Mouse (Mus musculus): ENCODE measurements at regions not wholly inside any gene's neighbourhood (a gene's known extent, or its start where the extent isn't known, plus 50 kb on each side); places are given as distances from the start of the nearest gene placed in this dataset.

DNA sequence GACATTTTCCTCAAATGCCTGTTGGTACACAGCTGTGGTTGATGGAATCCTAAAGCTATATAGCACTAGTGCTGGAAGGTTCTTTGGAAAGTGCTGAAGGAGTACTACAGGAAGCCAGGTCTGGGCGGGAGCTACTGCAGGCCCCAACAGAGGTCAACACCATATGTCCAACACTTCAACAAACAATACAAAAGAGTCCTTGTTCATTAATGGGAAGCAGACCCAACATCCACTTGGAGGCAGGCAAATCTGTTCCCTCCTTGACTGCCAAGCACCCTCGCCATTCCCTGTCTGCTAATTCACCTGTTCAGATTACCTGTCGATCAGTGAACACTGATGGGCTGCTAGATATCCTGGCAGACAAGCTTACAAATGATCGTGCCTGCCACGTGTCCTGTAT is 148.4 kb upstream of the Kbtbd8 start:
- H3K9me3 ChIP-seq (ENCODE audit: control insufficient read depth, low read length) = no peaks in the 10 kb centered on the region
- H3K4me1 ChIP-seq (ENCODE audit: control insufficient read depth, insufficient read depth, low read length) = no peaks in the 10 kb centered on the region
- WGBS = 81% methylated on average over 5 of the region's 5 CpGs
- no peaks in the 10 kb centered on the region for H3K36me3 ChIP-seq (ENCODE audit: control insufficient read depth, insufficient read depth, low read length)
- H3K27me3 ChIP-seq (ENCODE audit: control insufficient read depth, insufficient read depth, low read length) = no peaks in the 10 kb centered on the region
- ATAC-seq (ENCODE audit: low read depth) = no peak
- H3K4me2 ChIP-seq (ENCODE audit: low read depth, low read length) = no peak overlapping the region
- H3K9ac ChIP-seq (replicated peaks; ENCODE audit: low read depth, low read length) = no peak overlapping the region
- H3K4me3 ChIP-seq (ENCODE audit: low read depth, low read length) = no peak overlapping the region
- H3K27ac ChIP-seq (ENCODE audit: low read depth, low read length) = no peak overlapping the region

DNA sequence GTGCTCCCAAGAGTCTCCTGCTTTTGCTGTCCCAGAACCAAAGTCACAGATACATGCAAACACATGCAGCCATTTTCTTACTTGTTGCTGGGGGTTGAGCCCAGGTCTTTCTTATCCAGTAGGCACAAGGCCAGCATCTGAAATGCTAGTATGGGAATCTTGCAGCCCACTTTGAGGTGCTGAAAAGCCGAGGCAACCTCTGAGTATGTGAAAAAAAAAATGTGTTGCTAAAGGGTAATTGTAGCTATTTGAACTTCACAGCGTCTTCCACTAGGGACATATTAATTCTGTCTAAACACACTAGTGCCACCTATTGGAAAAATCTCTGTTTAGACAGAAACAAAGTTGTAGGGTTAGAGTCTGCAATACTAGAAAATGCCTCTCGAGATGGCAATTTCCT is 150.1 kb upstream of the Kbtbd8 start:
- 7% methylated on average over 3 of the region's 3 CpGs for WGBS
- H3K4me2 ChIP-seq (ENCODE audit: low read depth, low read length) = no peak overlapping the region
- H3K36me3 ChIP-seq (ENCODE audit: control insufficient read depth, insufficient read depth, low read length) = no peaks in the 10 kb centered on the region
- H3K4me3 ChIP-seq (ENCODE audit: low read depth, low read length) = no peak overlapping the region
- H3K4me1 ChIP-seq (ENCODE audit: control insufficient read depth, insufficient read depth, low read length) = no peaks in the 10 kb centered on the region
- H3K27ac ChIP-seq (ENCODE audit: low read depth, low read length) = no peak overlapping the region
- no peaks in the 10 kb centered on the region for H3K9me3 ChIP-seq (ENCODE audit: control insufficient read depth, low read length)
- H3K9ac ChIP-seq (replicated peaks; ENCODE audit: low read depth, low read length) = no peak overlapping the region
- no peaks in the 10 kb centered on the region for H3K27me3 ChIP-seq (ENCODE audit: control insufficient read depth, insufficient read depth, low read length)
- no peak for ATAC-seq (ENCODE audit: low read depth)

DNA sequence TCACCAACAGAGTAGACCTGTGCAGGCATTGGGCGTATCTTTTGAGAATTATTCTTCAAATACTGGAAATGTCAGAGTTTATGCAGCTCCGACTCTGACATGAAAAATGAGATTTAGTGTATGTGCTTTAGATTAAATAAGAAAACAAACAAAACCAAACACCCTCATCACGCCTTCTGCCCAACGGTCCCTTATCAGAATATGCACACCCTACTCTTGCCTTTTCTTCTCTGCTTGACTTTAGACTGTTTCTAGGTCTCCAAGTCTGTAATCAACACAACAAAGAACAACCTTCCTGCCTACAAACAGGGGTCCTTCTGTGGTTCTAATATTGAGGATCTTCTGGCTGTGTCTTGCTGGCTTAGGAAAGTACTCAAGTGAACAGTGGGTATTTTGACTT is 153.8 kb upstream of the Kbtbd8 start:
- no peak overlapping the region for H3K9ac ChIP-seq (replicated peaks; ENCODE audit: low read depth, low read length)
- H3K4me1 ChIP-seq (ENCODE audit: control insufficient read depth, insufficient read depth, low read length) = no peaks in the 10 kb centered on the region
- H3K9me3 ChIP-seq (ENCODE audit: control insufficient read depth, low read length) = no peaks in the 10 kb centered on the region
- WGBS = 91% methylated on average over 4 of the region's 4 CpGs
- no peak overlapping the region for H3K4me2 ChIP-seq (ENCODE audit: low read depth, low read length)
- H3K27ac ChIP-seq (ENCODE audit: low read depth, low read length) = no peak overlapping the region
- no peak for ATAC-seq (ENCODE audit: low read depth)
- H3K27me3 ChIP-seq (ENCODE audit: control insufficient read depth, insufficient read depth, low read length) = no peaks in the 10 kb centered on the region
- H3K4me3 ChIP-seq (ENCODE audit: low read depth, low read length) = no peak overlapping the region
- H3K36me3 ChIP-seq (ENCODE audit: control insufficient read depth, insufficient read depth, low read length) = no peaks in the 10 kb centered on the region

DNA sequence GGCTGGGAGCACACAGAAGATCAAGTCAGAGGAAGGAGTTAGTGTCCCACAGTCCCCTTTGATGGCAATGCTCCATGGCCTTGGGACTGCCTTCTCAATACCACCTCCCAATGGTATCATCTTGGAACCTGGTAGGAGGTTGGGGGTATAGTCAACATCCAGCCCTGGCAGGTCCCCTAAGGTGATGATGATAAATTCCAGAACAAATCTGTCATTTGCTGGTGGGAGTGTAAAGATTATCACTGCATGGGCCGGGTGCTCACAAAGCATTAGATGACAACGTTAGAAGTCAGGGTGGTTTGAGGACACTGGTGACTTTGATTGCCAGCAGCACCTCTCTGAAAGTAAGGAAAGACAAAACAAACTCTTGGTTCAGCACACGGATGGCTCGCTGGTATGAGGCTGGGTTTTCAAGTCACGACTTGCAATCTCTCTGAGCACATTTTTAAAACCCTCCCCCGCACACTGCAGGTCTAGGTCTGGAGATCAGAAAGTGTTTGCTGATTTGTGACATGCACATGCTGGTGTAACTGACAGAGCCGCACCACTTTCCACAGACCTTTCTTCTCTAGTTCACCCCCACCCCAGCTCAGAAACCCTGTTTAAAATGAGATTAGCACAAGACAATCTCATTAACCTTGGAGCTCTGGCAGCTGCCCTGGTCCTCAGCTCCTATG is 154.5 kb upstream of the Kbtbd8 start:
- Histone ChIP-seq H3K9ac (replicated peaks; ENCODE audit: low read depth, low read length) (no peak overlapping the region), H3K4me2 (ENCODE audit: low read depth, low read length) (no peak overlapping the region), H3K9me3 (ENCODE audit: control insufficient read depth, low read length) (no peaks in the 10 kb centered on the region), H3K4me3 (ENCODE audit: low read depth, low read length) (no peak overlapping the region), H3K36me3 (ENCODE audit: control insufficient read depth, insufficient read depth, low read length) (no peaks in the 10 kb centered on the region), H3K27me3 (ENCODE audit: control insufficient read depth, insufficient read depth, low read length) (no peaks in the 10 kb centered on the region), H3K27ac (ENCODE audit: low read depth, low read length) (no peak overlapping the region), H3K4me1 (ENCODE audit: control insufficient read depth, insufficient read depth, low read length) (no peaks in the 10 kb centered on the region)
- no peak for ATAC-seq (ENCODE audit: low read depth)
- 82% methylated on average over 7 of the region's 7 CpGs for WGBS

DNA sequence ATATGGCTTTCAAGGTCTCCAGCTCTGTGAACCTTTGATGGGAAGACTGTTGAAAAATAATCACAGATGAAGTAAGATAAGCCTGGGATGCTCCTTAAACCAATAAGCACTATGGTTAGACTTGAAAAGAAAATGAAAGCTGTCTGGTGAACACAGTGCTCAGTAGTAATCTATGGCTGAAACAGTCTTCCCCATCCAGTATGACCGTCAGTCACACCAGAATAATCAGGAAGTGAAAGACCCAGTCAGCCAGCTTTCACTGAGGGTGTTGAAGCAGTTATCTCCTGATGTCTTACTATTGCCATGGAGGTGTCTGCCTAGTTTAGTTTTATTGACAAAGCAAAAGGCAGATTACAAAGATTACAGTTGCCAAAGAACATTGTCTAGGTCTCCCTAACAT is 155.2 kb upstream of the Kbtbd8 start:
- Histone ChIP-seq H3K27ac (ENCODE audit: low read depth, low read length) (no peak overlapping the region), H3K27me3 (ENCODE audit: control insufficient read depth, insufficient read depth, low read length) (no peaks in the 10 kb centered on the region), H3K4me1 (ENCODE audit: control insufficient read depth, insufficient read depth, low read length) (no peaks in the 10 kb centered on the region), H3K36me3 (ENCODE audit: control insufficient read depth, insufficient read depth, low read length) (no peaks in the 10 kb centered on the region), H3K9me3 (ENCODE audit: control insufficient read depth, low read length) (no peaks in the 10 kb centered on the region), H3K4me3 (ENCODE audit: low read depth, low read length) (no peak overlapping the region), H3K9ac (replicated peaks; ENCODE audit: low read depth, low read length) (no peak overlapping the region), H3K4me2 (ENCODE audit: low read depth, low read length) (no peak overlapping the region)
- no peak for ATAC-seq (ENCODE audit: low read depth)
- WGBS = 97% methylated on average over 1 of the region's 1 CpGs

DNA sequence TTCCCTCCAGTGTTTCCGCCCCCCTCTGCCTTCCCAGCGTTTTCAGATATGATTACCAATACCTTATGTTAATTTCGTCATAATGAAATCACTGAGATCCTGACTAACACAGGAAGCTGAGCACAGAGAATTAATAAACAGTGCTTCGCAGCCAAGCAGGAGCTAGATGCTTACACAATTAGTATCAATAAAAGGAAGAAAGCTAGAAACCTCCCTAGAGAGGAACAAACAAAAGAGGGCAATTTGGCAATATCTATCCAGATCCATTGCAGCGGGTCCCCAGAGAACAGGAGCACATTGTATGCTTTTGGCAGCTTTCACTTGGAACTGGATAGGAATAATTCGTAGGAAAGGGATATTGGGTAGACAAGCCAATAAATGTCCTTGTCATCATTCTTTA is 159.1 kb upstream of the Kbtbd8 start:
- Histone ChIP-seq H3K4me1 (ENCODE audit: control insufficient read depth, insufficient read depth, low read length) (no peaks in the 10 kb centered on the region), H3K9me3 (ENCODE audit: control insufficient read depth, low read length) (no peaks in the 10 kb centered on the region), H3K36me3 (ENCODE audit: control insufficient read depth, insufficient read depth, low read length) (no peaks in the 10 kb centered on the region), H3K27me3 (ENCODE audit: control insufficient read depth, insufficient read depth, low read length) (no peaks in the 10 kb centered on the region), H3K4me2 (ENCODE audit: low read depth, low read length) (no peak overlapping the region), H3K9ac (replicated peaks; ENCODE audit: low read depth, low read length) (no peak overlapping the region), H3K27ac (ENCODE audit: low read depth, low read length) (peak overlapping the region; percentile 1; the same call in 1 of the 2 replicates), H3K4me3 (ENCODE audit: low read depth, low read length) (no peak overlapping the region)
- WGBS = 44% methylated on average over 6 of the region's 6 CpGs
- ATAC-seq (ENCODE audit: low read depth) = peak; percentile 38; the same call in 1 of the 2 replicates

DNA sequence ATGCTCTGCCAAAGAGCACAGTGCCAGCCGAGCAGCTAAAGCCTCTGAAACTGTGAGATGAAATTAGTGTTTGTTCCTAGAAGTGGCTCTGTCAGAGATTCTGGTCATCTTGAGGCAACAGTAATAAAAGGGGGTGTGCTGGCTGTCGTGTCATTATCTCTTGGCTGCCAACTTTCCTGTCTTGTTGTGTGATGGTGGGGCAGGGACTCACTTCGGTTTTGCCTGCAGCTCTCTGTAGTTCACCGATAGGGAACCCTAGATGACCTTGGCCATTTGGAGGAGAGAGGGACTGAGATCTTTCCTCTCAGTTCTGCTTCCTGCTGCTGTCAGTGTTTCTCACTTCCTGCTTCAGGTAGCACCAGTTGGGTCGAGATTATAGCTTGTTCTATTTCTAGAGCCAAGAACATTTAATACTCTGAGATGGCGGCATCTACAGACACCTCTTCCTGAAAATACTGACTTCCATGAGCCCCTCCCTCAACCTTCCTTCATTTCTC is 159.8 kb upstream of the Kbtbd8 start:
- Histone ChIP-seq H3K9ac (replicated peaks; ENCODE audit: low read depth, low read length) (no peak overlapping the region), H3K27me3 (ENCODE audit: control insufficient read depth, insufficient read depth, low read length) (no peaks in the 10 kb centered on the region), H3K36me3 (ENCODE audit: control insufficient read depth, insufficient read depth, low read length) (no peaks in the 10 kb centered on the region), H3K9me3 (ENCODE audit: control insufficient read depth, low read length) (no peaks in the 10 kb centered on the region), H3K27ac (ENCODE audit: low read depth, low read length) (no peak overlapping the region), H3K4me2 (ENCODE audit: low read depth, low read length) (no peak overlapping the region), H3K4me1 (ENCODE audit: control insufficient read depth, insufficient read depth, low read length) (no peaks in the 10 kb centered on the region), H3K4me3 (ENCODE audit: low read depth, low read length) (no peak overlapping the region)
- WGBS = 80% methylated on average over 6 of the region's 6 CpGs
- ATAC-seq (ENCODE audit: low read depth) = no peak

DNA sequence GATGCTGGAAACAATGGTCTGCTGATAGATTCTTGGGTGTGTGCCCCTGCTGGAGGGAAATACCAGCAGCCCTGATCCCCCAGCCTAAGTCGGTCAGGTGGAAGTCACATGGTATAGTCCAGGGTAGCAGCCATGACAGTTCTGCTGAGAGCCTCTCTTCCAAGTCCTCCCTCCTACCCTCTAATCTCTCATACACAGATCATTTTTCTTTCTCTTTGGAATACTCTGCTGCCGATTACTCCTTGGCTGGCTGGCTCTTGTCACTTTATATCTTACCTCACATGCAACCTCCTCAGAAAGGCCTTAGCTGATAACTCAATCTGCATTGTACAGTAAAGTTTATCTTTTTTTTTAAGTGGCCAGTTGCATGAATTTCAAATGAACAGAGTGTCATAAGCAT is 162.5 kb upstream of the Kbtbd8 start:
- Histone ChIP-seq H3K9ac (replicated peaks; ENCODE audit: low read depth, low read length) (no peak overlapping the region), H3K4me1 (ENCODE audit: control insufficient read depth, insufficient read depth, low read length) (no peaks in the 10 kb centered on the region), H3K27ac (ENCODE audit: low read depth, low read length) (no peak overlapping the region), H3K4me2 (ENCODE audit: low read depth, low read length) (no peak overlapping the region), H3K27me3 (ENCODE audit: control insufficient read depth, insufficient read depth, low read length) (no peaks in the 10 kb centered on the region), H3K9me3 (ENCODE audit: control insufficient read depth, low read length) (no peaks in the 10 kb centered on the region), H3K4me3 (ENCODE audit: low read depth, low read length) (no peak overlapping the region), H3K36me3 (ENCODE audit: control insufficient read depth, insufficient read depth, low read length) (no peaks in the 10 kb centered on the region)
- ATAC-seq (ENCODE audit: low read depth) = no peak
- WGBS = 92% methylated on average over 2 of the region's 2 CpGs

DNA sequence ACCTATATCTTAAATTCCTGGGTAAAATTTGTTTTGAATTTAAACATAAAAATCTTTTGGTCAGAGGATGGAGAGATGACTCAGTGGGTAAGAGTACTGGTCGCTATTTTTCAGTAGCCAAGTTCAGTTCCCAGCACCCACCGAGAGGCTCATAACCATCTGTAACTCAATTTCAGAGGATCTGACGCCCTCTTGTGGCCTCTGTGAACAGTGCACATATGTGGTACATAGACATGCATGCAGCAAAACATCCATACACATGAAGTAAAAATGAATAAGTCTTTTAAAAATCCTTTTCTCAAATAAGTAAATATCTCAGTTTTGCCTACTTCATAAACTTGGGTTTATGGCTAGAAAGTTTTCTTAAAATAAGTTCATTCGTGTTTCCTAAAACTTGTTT is 163.4 kb upstream of the Kbtbd8 start:
- Histone ChIP-seq H3K27ac (ENCODE audit: low read depth, low read length) (no peak overlapping the region), H3K36me3 (ENCODE audit: control insufficient read depth, insufficient read depth, low read length) (no peaks in the 10 kb centered on the region), H3K4me1 (ENCODE audit: control insufficient read depth, insufficient read depth, low read length) (no peaks in the 10 kb centered on the region), H3K9me3 (ENCODE audit: control insufficient read depth, low read length) (no peaks in the 10 kb centered on the region), H3K4me3 (ENCODE audit: low read depth, low read length) (no peak overlapping the region), H3K4me2 (ENCODE audit: low read depth, low read length) (no peak overlapping the region), H3K9ac (replicated peaks; ENCODE audit: low read depth, low read length) (no peak overlapping the region), H3K27me3 (ENCODE audit: control insufficient read depth, insufficient read depth, low read length) (no peaks in the 10 kb centered on the region)
- no peak for ATAC-seq (ENCODE audit: low read depth)
- 84% methylated on average over 4 of the region's 4 CpGs for WGBS

All from neural tube, embryonic 14.5 days (tissue).